30 mouse cellular contexts compared by ENCODE assay signal in genomic region chr3:101878136-101878535, GRCm38 (mm10). TPM values are rescaled to one million over a fixed set of nuclear protein-coding genes. Genes with fewer than 3 reads are reported as not detected.
A peak's percentile ranks its signal among the peaks of the same experiment; 100 is the strongest.
DNase-seq lines count a peak whose midpoint lies in the region; ATAC-seq lines count a peak whose summit lies in the region.
"Had no signal": no experiment of that assay in that cellular context is flagged by ENCODE, and none has a peak within 500 bp of the region (broad histone marks: within the 10 kb centered on the region; RNA-seq: fewer than 3 reads in every experiment).

No protein-coding gene starts in this region.

- peaks cover 41% of the 10 kb centered on the region for H3K36me3 ChIP-seq in heart, embryonic 10.5 days
- H3K36me3 ChIP-seq in kidney, embryonic 16.5 days (ENCODE audit: insufficient read depth, low read length): 0 out of 2 replicates have a peak, but pooled peaks cover 3% of the 10 kb centered on the region
- H3K36me3 ChIP-seq in embryonic facial prominence, embryonic 14.5 days (ENCODE audit: control insufficient read depth, insufficient read depth, low read length): peaks cover 23% of the 10 kb centered on the region; the same call in 1 of the 2 replicates
- H3K36me3 ChIP-seq: liver, embryonic 13.5 days had no signal

- peaks cover 10% of the 10 kb centered on the region for H3K4me1 ChIP-seq in heart, embryonic 10.5 days
- peaks cover 17% of the 10 kb centered on the region for H3K4me1 ChIP-seq in kidney, embryonic 16.5 days (ENCODE audit: insufficient read depth, low read length)
- no peaks in the 10 kb centered on the region for H3K4me1 ChIP-seq in embryonic facial prominence, embryonic 14.5 days (ENCODE audit: control insufficient read depth, insufficient read depth, low read length)
- H3K4me1 ChIP-seq: embryonic facial prominence, embryonic 15.5 days; liver, embryonic 13.5 days had no signal

- ATAC-seq in kidney, embryonic 16.5 days (ENCODE audit: low FRiP score, low TSS enrichment): no peak
- peak; percentile 55; the same call in 1 of the 2 replicates for ATAC-seq in embryonic facial prominence, embryonic 14.5 days (ENCODE audit: low read depth)
- ATAC-seq: forebrain, embryonic 13.5 days; intestine, embryonic 16.5 days; lung, postnatal 0 days; midbrain, embryonic 13.5 days had no signal

- no peaks in the 10 kb centered on the region for H3K27me3 ChIP-seq in heart, embryonic 10.5 days (ENCODE audit: insufficient read depth, poor library complexity, severe bottlenecking)
- no peaks in the 10 kb centered on the region for H3K27me3 ChIP-seq in kidney, embryonic 16.5 days (ENCODE audit: insufficient read depth, low read length)
- no peaks in the 10 kb centered on the region for H3K27me3 ChIP-seq in embryonic facial prominence, embryonic 14.5 days (replicated peaks; ENCODE audit: control insufficient read depth, insufficient read depth, low read length)
- H3K27me3 ChIP-seq: embryonic facial prominence, embryonic 15.5 days; forebrain, embryonic 13.5 days; heart, embryonic 12.5 days; limb, embryonic 15.5 days; liver, embryonic 13.5 days; megakaryocyte, embryonic 14.5 days; midbrain, embryonic 13.5 days had no signal

- H3K9me3 ChIP-seq in heart, embryonic 10.5 days: no peaks in the 10 kb centered on the region
- no peaks in the 10 kb centered on the region for H3K9me3 ChIP-seq in kidney, embryonic 16.5 days (ENCODE audit: low read length)
- H3K9me3 ChIP-seq in embryonic facial prominence, embryonic 14.5 days (ENCODE audit: control insufficient read depth, low read length): no peaks in the 10 kb centered on the region
- H3K9me3 ChIP-seq: embryonic facial prominence, embryonic 15.5 days; forebrain, embryonic 13.5 days; heart, embryonic 12.5 days; limb, embryonic 10.5 days; limb, embryonic 15.5 days; liver, embryonic 13.5 days; megakaryocyte, embryonic 14.5 days; midbrain, embryonic 13.5 days had no signal

- H3K4me2 ChIP-seq in kidney, embryonic 16.5 days (replicated peaks; ENCODE audit: low read depth, low read length): no peak overlapping the region
- H3K4me2 ChIP-seq in embryonic facial prominence, embryonic 14.5 days (ENCODE audit: low read depth, low read length): no peak overlapping the region
- H3K4me2 ChIP-seq: embryonic facial prominence, embryonic 15.5 days; forebrain, embryonic 13.5 days; heart, embryonic 12.5 days; limb, embryonic 15.5 days; liver, embryonic 13.5 days; midbrain, embryonic 13.5 days had no signal

- no peak overlapping the region for H3K9ac ChIP-seq in kidney, embryonic 16.5 days (replicated peaks; ENCODE audit: low read length)
- H3K9ac ChIP-seq in embryonic facial prominence, embryonic 14.5 days (ENCODE audit: low read depth, low read length): no peak overlapping the region
- H3K9ac ChIP-seq: embryonic facial prominence, embryonic 15.5 days; forebrain, embryonic 13.5 days; heart, embryonic 12.5 days; limb, embryonic 15.5 days; liver, embryonic 13.5 days; midbrain, embryonic 13.5 days had no signal

- H3K4me3 ChIP-seq in heart, embryonic 10.5 days: no peak overlapping the region
- H3K4me3 ChIP-seq in kidney, embryonic 16.5 days (ENCODE audit: low read length): no peak overlapping the region
- H3K4me3 ChIP-seq in embryonic facial prominence, embryonic 14.5 days (ENCODE audit: low read depth, low read length): no peak overlapping the region
- H3K4me3 ChIP-seq: embryonic facial prominence, embryonic 15.5 days; forebrain, embryonic 13.5 days; heart, embryonic 12.5 days; limb, embryonic 10.5 days; limb, embryonic 15.5 days; liver, embryonic 13.5 days; megakaryocyte, embryonic 14.5 days; midbrain, embryonic 13.5 days had no signal

- intact Hi-C loops in heart, postnatal 14 days (cut with DNase I): no loop called here
- intact Hi-C loops in left cerebral cortex, postnatal 36 days (cut with DNase I): no loop called here

- DNase-seq in heart, embryonic 10.5 days (ENCODE audit: low spot score): peak; percentile 57
- DNase-seq in heart, postnatal 14 days: no peak
- no peak for DNase-seq in kidney, adult 11 months
- no peak for DNase-seq in embryonic facial prominence, embryonic 14.5 days (ENCODE audit: low spot score)
- DNase-seq in retina, embryonic 14.5 days (ENCODE audit: low spot score): peak; percentile 68
- DNase-seq in left cerebral cortex, postnatal 36 days (ENCODE audit: low spot score in 2 of 2): no peak
- DNase-seq: adrenal gland, adult 2 months; adrenal gland, postnatal 36 days; B cell, adult 2 months; cerebellum, adult 18-20 months; cerebellum, postnatal 10 days; gastrocnemius, postnatal 14 days; kidney, postnatal 10 days; layer of hippocampus, postnatal 36 days; liver, embryonic 13.5 days; lung, adult 18-20 months; lung, postnatal 4 days; right cerebral cortex, postnatal 14 days; thymus, postnatal 25 days had no signal

- WGBS in heart, embryonic 10.5 days: 65% methylated on average over 5 of the region's 5 CpGs
- 58% methylated on average over 5 of the region's 5 CpGs for WGBS in kidney, embryonic 16.5 days
- WGBS in embryonic facial prominence, embryonic 14.5 days: 44% methylated on average over 5 of the region's 5 CpGs

- H3K27ac ChIP-seq in heart, embryonic 10.5 days: no peak overlapping the region
- H3K27ac ChIP-seq in kidney, embryonic 16.5 days (ENCODE audit: low read length): 0 out of 2 replicates have a peak overlapping the region, but pooled peaks have one; percentile 26
- no peak overlapping the region for H3K27ac ChIP-seq in embryonic facial prominence, embryonic 14.5 days (replicated peaks; ENCODE audit: low read depth, low read length)
- H3K27ac ChIP-seq: embryonic facial prominence, embryonic 15.5 days; forebrain, embryonic 13.5 days; limb, embryonic 10.5 days; limb, embryonic 15.5 days; liver, embryonic 13.5 days; midbrain, embryonic 13.5 days had no signal

RNA-seq across cellular contexts. Expression of gene Mab21l3, which starts 29.4 kb away (rescaled TPM):
- 0.40 and 0.57 TPM in 2 replicates for polyA plus RNA-seq in heart, embryonic 10.5 days (2016; fragmentation: Nextera tagmentation; extraction: Ambion mirVana)
- not detected for total RNA-seq in heart, postnatal 14 days (2021)
- 0.78 and 1.0 TPM in 2 replicates for polyA plus RNA-seq in kidney, embryonic 16.5 days (2015; fragmentation: Nextera tagmentation; extraction: Ambion mirVana)
- 0.68 and 0.83 TPM in 2 replicates for polyA plus RNA-seq in embryonic facial prominence, embryonic 14.5 days (2014; fragmentation: Nextera tagmentation; extraction: Ambion mirVana)
- under 1 TPM; 0.32 to 0.36 TPM for total RNA-seq in left cerebral cortex, postnatal 36 days (2021)
- total RNA-seq: gastrocnemius, postnatal 14 days; hematopoietic stem cell, adult 5-6 weeks had no signal

RNA-seq across cellular contexts. Expression of gene Slc22a15, which starts 46.1 kb away (rescaled TPM):
- polyA plus RNA-seq in heart, embryonic 10.5 days (2016; fragmentation: Nextera tagmentation; extraction: Ambion mirVana): 4.1 and 6.3 TPM in 2 replicates
- 1 to 10 TPM; 2.9 to 3.4 TPM for total RNA-seq in heart, postnatal 14 days (2021)
- 3.0 and 3.3 TPM in 2 replicates for polyA plus RNA-seq in kidney, embryonic 16.5 days (2015; fragmentation: Nextera tagmentation; extraction: Ambion mirVana)
- polyA plus RNA-seq in embryonic facial prominence, embryonic 14.5 days (2014; fragmentation: Nextera tagmentation; extraction: Ambion mirVana): 4.8 and 6.8 TPM in 2 replicates
- total RNA-seq in left cerebral cortex, postnatal 36 days (2021): 1 to 10 TPM; 7.4 to 9.1 TPM

Comparison
In these comparisons a context has a peak if more than half of its experiments do, and no peak if none do; other contexts are left out.
1. DNase-seq: peak in heart, embryonic 10.5 days (single experiment) and retina, embryonic 14.5 days (single experiment); none in heart, postnatal 14 days (0 of 2), kidney, adult 11 months (single experiment), embryonic facial prominence, embryonic 14.5 days (single experiment) and left cerebral cortex, postnatal 36 days (0 of 2).